Mouse (Mus musculus) embryo, embryonic 10 days (tissue): ENCODE data around the gene Ugt1a6b.
"Not testable (repeated sequence)": the region's sequence is repeated elsewhere in the genome, so short reads cannot be mapped to it uniquely, and the experiment has no call there.

Source experiments
- DNase-seq: peaks from one replicate; pipeline ENCODE4 v3.0.0-alpha.2; 2015; ENCODE audit warnings: low spot score

The Ugt1a6b gene

DNA sequence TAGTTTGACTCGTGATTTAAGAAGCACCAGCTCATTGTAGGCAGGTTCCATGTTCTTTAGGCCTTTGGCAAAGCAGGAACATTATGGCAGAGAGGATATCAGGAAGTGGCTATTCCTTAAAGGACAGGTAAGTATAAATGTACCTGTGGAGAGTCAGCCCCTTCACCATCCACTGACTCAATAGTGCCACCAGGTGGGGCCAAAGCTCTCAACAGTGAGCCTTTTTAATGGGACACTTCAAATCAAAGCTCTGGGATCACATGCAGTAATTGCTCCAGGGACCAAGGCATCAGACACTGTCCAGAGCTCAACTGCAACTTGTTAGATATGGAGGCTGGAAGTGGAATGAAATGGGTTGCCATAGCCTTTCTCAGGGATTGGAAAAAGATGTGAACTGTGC, 18.5 kb downstream of the Ugt1a6b start:
- DNase-seq = peak; percentile 14

DNA sequence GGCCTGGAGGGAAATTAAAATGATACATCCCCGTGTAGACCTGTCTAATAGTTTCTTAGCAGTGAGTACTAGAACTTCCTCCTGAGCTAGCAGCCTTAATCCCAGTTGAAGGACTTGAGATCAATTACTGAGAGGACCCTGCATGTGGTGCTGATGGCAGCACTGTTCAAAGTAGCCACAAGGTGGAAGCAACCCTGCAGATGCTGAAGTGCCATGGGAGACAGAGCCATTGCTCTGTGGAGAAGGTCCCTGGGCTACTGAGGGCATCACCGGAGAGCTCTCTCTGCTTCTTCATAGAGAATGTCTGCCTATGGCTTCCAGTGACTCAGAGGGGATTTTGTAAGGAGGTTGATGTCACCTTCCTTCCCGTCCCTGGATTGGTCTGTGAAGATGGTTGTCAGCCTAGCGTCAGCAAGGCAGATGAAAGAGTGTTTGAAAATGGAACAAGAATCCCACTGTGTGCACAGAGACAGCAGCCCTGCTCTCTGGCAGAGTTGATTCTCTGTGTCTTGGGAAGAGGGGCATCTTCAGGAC, 22.8 kb downstream of the Ugt1a6b start:
- DNase-seq = not testable (repeated sequence)

DNA sequence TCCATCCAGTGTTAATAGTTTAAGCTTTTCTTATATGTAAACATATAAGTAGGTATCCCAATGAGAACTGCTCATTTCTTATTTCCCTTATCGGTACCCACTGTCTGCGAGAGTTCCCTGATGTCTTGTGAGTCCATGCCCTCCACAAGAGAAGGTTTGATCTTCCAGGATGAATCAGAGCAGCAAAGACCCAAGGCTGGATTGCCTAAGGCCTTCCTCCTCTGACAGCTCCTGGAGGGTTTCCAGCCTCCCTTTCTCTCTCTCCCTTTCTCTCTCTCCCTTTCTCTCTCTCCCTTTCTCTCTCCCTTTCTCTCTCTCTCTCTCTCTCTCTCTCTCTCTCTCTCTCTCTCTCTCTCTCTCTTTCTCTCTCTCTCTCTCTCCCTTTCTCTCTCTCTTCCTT, 26.0 kb downstream of the Ugt1a6b start:
- DNase-seq = not testable (repeated sequence)

DNA sequence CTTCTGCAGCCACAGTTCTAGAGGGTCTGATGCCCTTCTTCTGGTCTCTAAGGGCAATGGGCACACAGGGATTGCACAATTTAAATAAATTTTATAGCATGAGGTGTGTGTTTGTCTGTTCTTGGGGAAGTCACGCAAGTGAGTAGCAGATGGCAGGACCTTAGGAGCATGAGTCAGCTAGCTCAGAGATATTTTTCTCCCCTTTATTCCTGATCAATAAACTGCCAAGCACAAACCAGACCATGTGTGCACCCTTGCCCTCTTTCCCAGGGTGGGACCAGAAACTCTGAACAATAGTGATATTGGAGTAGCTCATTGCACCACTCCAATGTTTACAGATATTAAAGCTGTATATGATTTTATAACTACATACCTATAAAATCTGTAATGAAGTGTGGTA, 27.2 kb downstream of the Ugt1a6b start:
- DNase-seq = not testable (repeated sequence)

DNA sequence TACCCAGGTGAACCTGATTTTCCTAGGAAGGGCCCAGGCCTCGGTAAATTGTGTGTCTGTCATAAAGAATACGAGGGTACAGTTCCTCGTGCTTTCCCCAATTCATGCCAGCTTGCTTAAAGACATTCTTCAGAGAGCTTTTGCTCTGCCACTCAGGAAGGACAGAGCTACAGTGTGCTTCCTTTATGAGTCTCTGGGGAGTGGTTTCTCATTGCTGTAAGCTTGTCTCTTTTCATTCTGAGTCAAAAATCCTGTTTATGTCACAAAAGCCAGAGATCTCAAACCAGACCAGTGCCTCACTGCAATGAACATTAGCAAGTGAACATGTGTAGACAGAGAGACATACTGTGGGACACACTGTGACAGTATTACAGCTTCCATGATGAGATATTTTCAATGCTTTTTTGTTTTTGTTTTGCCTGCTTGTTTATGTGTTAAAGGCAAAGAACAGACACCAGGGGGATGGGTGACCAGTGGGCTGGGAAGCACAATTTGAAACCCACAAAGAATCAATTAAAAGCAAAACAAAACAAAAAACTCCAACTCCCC, 30.9 kb downstream of the Ugt1a6b start:
- DNase-seq = no peak

DNA sequence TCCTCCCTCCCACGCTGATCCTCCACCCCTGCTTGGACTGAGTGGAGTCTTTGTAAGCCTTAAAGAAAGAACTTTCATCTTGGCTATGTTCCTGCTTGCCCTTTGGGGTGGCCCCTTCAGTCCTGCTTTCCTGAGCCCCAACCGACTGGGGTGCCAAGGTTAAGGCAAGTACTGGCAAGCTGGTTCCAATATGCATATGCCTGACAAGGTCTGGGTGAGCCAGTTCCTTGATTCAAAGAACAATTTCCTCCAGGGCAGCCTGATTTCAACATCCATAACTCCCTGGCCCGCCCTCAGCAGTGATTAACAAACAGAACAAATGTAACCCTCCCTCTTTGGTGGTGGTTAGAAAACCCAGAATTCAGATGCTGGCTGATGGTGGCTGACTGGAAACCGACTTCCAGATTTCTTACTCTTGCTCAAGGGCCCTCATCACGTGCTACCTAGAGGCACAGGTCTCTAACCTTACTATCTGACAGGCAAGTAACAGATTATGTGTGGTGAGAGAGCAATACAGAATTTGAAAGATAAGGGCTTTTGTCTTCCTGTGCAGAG, 31.5 kb downstream of the Ugt1a6b start, which contains the start of gene Ugt1a6a:
Gene Ugt1a6a, plus strand, starts transcription at position 353 of the 555 bp plus-strand sequence.
- not testable (repeated sequence) for DNase-seq

DNA sequence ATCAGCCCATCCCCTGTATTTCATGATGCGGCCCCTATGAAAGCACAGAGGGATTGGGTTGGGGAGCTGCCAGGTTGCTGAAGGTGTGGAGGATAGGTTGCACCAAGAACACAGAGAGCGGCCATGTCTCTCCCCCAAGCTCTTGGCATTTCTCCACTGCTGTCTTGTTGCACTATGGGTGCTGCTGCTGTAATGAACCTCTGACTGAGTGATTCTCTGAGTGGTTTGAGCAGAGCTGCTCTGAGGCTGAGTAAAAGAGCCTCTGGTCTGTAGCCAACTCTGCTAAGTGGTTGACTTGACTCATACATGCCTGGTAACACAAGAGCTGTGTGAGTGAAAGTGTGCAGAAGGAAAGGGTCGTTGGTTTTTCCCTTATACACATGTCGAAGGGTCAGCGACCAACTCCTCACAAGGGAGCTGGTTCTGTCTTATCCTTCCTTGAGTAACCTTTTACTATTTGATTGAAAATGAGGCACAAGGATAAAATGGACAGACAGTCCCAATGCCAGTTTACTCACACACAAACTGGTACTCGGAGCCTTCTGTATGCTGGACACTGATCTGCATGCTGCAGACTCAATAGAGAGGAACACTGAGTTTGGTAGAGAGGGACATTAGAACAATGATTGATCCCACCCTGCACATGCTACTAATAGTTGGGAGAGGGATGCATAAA, 32.3 kb downstream of the Ugt1a6b start:
- DNase-seq = not testable (repeated sequence)

DNA sequence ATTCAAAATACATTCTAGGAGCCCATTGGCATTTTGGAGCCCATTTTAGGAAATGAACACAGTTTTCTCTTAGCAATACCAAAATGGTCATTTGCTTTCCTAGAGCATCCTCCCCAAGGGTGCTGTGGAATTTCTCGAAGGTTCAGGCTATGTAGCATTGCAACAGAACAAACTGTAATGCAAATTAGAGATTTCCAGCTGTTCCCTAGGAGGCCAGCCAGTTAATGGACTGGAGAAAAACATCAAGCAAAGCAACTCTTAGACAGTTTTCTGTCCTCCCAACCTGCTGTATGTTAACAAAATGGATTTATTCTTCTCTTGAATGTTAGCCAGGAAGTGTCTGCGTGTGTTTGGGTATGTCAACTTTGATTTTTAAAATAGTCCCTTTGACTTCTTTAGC, 33.6 kb downstream of the Ugt1a6b start:
- DNase-seq = no peak

DNA sequence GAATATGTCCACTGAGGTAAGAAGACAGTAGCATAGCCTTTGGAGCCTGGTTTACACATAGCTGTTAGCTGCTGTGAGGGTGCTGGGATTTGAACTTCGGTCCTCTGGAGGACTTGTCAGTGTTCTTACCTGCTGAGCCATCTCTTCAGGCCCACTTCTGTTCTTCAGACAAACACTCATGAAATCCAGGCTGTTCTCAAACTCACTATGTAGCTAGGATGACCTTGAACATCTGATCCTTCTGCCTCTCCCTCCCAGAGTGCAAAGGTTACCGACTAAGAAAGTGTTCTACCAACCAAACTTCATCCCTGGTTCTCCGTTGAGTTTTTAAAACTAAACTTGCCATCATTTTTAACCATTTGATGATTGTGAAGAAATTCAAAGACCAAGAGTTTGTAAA, 34.2 kb downstream of the Ugt1a6b start:
- DNase-seq = no peak

DNA sequence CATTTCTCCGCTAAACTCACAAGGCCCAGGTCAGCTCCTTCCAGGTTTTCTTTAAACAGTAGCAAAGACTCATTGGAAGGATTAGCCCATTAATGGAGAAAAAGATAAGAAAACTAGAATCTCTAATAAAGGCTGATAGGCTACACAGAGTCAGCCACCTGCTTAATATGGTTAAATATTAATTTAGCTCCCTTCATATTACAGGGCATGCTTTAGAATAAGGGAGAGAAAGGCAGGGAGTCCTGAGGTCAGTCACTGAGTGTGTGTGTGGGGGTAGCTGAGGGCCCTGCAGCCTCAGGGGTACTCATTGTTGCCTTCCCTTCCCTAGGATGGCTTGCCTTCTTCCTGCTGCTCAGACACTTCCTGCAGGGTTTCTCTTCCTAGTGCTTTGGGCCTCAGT, 35.1 kb downstream of the Ugt1a6b start:
- no peak for DNase-seq

DNA sequence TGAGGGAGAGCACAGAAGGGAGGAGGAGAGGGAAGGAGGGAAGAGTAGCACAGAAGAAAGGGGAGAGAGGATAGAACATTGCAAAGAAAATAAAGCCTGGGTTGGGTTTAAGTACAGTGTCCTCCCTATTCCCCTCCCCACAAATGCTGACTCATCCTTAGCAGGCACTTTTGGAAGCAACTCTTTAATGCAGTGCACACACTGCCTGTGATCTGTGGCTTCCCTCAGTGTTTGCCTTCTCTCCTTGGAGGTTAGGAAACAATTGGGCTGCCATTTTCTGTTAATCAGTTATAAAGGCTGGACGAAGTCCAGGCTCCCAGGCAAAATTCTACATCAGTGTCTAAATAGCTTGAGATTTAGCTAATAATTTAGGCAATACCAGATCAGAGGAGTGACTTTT, 37.4 kb downstream of the Ugt1a6b start:
- not testable (repeated sequence) for DNase-seq

DNA sequence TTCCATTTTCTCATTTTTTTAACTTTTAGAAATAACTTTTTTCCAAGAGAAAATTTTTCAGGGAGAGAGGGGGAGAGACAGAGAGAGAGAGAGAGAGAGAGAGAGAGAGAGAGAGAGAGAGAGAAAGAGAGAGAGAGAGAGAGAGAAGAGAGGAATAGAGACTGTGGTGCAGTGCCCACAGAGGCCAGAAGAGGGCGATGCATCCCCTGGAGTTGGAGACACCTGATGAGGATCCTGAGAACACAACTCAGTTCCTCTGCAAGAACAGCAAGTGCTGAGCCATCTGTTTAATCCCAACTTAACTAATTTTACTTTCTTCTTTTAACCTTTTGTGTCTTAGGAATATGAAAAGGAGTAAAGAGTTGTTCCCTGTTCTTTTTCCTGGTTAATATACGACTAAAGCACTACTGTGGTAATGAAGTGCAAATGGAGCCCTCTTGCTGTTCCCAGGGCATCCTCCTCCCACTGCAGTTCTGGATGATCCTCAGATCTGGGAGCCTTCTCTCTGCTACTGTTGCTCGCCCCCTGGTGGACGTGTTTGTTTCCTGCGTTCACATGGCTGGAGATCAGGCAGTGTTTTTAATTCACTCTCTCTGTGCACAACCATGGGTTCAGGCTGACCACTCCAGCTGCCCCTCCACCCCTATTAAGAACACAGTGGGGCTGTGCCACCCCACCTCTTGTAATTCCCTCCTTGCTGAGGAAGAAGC, 41.1 kb downstream of the Ugt1a6b start:
- peak; percentile 51 for DNase-seq

DNA sequence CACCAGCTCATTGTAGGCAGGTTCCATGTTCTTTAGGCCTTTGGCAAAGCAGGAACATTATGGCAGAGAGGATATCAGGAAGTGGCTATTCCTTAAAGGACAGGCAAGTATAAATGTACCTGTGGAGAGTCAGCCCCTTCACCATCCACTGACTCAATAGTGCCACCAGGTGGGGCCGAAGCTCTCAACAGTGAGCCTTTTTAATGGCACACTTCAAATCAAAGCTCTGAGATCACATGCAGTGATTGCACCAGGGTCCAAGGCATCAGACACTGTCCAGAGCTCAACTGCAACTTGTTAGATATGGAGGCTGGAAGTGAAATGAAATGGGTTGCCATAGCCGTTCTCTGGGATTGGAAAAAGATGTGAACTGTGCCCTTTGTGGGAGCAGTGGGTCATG, 42.2 kb downstream of the Ugt1a6b start:
- peak; percentile 40 for DNase-seq

DNA sequence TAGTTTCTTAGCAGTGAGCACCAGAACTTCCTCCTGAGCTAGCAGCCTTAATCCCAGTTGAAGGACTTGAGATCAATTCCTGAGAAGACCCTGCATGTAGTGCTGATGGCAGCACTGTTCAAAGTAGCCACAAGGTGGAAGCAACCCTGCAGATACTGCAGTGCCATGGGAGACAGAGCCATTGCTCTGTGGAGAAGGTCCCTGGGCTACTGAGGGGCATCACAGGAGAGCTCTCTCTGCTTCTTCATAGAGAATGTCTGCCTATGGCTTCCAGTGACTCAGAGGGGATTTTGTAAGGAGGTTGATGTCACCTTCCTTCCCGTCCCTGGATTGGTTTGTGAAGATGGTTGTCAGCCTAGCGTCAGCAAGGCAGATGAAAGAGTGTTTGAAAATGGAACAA, 47.1 kb downstream of the Ugt1a6b start:
- DNase-seq = peak; percentile 20

DNA sequence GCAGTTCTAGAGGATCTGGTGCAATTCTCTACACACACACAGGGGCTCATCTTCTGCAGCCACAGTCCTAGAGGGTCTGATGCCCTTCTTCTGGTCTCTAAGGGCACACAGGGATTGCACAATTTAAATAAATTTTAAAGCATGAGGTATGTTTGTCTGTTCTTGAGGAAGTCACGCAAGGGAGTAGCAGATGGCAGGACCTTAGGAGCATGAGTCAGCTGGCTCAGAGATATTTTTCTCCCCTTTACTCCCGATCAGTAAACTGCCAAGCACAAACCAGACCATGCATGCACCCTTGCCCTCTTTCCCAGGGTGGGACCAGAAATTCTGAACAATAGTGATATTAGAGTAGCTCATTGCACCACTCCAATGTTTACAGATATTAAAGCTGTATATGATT, 55.4 kb downstream of the Ugt1a6b start:
- DNase-seq = no peak

DNA sequence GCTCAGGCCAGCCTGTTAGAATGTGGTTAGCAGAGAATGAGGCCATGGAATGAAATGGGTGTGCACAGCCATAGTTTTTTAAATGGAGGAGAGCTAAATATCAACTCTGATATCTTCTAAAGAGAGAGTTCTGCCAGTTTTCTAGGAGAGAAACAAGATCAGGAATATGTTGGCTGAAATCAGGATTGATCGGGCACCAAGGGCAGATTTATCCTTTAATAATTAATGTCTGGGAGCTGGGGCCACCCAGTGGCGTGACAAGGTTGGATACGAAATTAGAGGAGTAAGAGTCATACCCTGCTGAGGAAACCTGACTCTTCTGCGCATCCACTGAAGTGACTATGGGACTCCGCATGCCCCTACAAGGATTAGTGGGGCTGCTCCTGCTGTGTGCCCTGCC, 62.7 kb downstream of the Ugt1a6b start, which contains the start of gene Ugt1a5:
Gene Ugt1a5, plus strand, starts transcription at position 302 of the 400 bp plus-strand sequence.
- DNase-seq = no peak

DNA sequence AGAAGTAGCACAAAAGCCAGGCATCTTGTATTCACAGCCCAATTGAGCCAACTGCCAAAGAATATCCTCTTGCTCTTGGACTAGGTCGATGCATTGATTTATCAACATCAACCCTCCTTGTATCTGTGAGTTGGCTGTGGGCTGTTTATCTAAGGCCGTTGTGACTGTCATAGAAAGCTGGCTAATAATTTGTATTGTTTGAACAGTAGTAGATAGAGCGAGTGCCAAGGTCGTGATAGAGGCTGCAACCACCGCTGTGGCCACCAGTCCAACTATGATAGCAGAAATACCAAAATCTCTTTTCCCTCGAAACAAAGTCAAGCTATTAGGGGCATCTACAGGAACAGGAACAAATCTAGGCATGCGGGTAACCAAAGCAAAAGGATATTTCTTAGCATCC, 69.1 kb downstream of the Ugt1a6b start:
- not testable (repeated sequence) for DNase-seq

DNA sequence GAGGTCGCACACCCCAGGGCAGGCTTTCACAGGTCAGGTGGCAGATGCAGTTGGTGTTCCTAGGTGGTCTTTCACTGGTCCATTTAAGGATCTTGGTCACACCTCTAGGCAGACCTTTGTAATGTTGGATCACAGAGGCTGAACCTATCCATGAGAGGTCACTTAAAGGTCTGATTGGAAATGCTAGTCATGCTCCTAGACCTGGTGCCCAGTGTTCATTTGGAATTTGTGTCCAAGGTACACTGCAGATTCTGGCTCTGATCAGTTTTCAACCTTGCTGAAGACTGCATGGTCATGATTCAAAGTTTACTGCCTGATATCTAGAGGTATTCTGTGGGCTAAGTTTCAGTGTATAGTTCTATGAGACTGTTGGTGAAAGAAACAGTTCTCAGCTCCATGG, 76.6 kb downstream of the Ugt1a6b start:
- DNase-seq = no peak

DNA sequence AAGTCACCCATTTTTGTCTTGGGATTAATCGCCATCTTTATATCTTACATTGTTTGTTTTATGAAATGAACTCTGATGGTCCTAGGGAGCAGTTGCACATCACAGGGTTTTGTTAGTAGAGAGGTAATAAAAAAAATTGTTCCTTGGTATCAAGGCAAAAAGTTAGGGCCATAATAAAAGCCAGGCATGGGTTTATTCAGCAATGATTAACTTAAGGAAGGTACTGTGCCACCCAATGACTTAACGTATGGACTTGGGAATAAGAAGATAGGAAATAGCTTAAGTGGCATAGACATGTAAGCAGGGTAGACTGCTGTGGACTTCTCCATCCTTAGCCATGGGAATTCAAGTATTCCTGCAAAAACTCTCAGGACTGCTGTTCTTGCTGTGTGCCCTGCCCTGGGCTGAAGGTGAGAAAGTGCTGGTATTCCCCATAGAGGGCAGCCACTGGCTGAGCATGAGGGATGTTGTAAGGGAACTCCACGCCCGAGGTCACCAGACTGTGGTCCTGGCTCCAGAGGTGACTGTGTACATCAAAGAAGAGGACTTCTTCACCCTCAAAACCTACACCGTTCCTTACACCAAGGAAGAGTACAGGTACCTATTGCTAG, 83.4 kb downstream of the Ugt1a6b start:
- DNase-seq = no peak

DNA sequence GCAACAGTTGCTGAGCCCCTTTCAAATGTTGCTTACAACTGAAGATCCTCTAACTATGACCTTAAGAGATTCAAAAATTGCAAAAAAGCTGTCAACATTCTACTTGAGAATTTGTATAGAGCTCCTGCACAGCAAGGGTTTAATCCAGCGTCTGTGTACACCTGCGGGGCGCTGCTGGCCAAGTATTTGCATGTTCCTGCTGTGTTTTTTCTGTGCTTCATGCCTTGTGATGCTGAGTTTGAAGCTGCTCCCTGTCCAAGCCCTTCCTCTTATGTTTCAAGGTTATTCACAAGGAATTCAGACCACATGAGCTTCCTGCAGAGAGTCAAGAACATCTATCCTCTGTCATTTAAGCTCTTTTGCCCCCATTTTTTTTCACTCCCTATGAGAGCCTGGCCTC, 89.1 kb downstream of the Ugt1a6b start:
- DNase-seq = no peak

DNA sequence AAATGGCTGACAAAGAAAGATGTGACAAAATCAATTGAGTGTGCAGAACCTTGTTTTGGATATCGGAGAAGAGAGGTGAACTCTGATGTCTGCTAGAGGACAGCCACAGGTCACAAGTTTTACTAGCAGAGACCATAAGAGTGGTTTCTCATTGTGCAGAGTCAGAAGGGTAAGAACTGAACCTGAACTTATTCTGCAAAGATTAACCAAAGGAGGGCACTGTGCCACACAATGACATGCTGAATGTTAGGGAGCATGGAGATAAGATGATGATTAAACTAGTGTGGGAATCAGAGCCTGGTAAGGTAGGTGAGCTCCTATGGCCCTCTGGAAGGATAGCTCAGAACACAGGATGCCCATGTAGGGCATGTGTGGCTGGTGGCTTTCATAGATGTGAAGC, 92.6 kb downstream of the Ugt1a6b start:
- no peak for DNase-seq

DNA sequence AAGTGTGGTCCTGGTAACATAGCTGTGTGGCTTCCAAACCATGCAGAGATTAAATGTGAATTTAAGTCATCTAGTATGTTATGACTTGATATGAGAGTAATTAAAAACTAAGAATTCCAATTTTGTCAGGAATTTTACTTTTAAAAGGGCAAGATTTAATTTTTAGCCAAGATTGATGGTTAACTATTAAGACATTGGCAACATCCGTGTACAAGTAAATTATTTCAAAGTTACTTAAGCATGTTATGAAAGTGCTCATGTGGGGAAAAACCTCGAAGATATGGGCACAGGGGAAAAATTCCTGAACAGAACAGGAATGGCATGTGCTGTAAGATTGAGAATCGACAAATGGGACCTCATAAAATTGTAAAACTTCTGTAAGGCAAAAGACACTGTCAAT, 94.4 kb downstream of the Ugt1a6b start:
- DNase-seq = no peak
